Mouse (Mus musculus): ENCODE measurements around the gene Efcab8. TPM values are rescaled to one million over a fixed set of nuclear protein-coding genes. Genes with fewer than 3 reads are reported as not detected.

Gene Efcab8
- polyA plus RNA-seq (2012), result 0.04 TPM in 1 of 2 replicates, not detected in the other

- TF ChIP-seq TAL1 (IDR thresholded peaks at IDR 0.05; ENCODE audit: low read length) (no peak), GATA1 (IDR thresholded peaks at IDR 0.05; ENCODE audit: low read length) (no peak)
- Histone ChIP-seq H3K9me3 (ENCODE audit: control insufficient read depth, low read length) (no peaks in the 10 kb centered on the region), H3K36me3 (ENCODE audit: control insufficient read depth) (peaks cover 2% of the 10 kb centered on the region; the same call in 1 of the 2 replicates), H3K27me3 (ENCODE audit: control insufficient read depth) (no peaks in the 10 kb centered on the region), H3K4me1 (ENCODE audit: control insufficient read depth) (peaks cover 36% of the 10 kb centered on the region), H3K4me3 (replicated peaks) (peak within 1 kb of the TSS; percentile 61)
These were observed at the start of gene Efcab8 for GRCm38 (mm10) chr2:153779394-153779981. Efcab8 (plus strand) TSS chr2:153779931.

- H3K4me3 ChIP-seq (replicated peaks), result no peak overlapping the region
- no peaks in the 10 kb centered on the region; the same call in 1 of the 2 replicates for H3K27me3 ChIP-seq (ENCODE audit: control insufficient read depth)
- no peak for TF ChIP-seq TAL1 (IDR thresholded peaks at IDR 0.05; ENCODE audit: low read length)
- no peak for TF ChIP-seq GATA1 (IDR thresholded peaks at IDR 0.05; ENCODE audit: low read length)
- no peaks in the 10 kb centered on the region for H3K9me3 ChIP-seq (ENCODE audit: control insufficient read depth, low read length)
- peaks cover 3% of the 10 kb centered on the region for H3K36me3 ChIP-seq (ENCODE audit: control insufficient read depth)
- peaks cover 1% of the 10 kb centered on the region; the same call in 1 of the 2 replicates for H3K4me1 ChIP-seq (ENCODE audit: control insufficient read depth)
These were observed 45.7 kb upstream of the Efcab8 start for GRCm38 (mm10) chr2:153734033-153734432.

GRCm38 (mm10) chr2:153740500-153741436, 39.0 kb upstream of the Efcab8 start, which contains the start of gene Mapre1:
Mapre1 (plus strand) TSS chr2:153741274.
- TF ChIP-seq TAL1 (IDR thresholded peaks at IDR 0.05; ENCODE audit: low read length) (no peak), GATA1 (IDR thresholded peaks at IDR 0.05; ENCODE audit: low read length) (no peak)
- Histone ChIP-seq H3K36me3 (ENCODE audit: control insufficient read depth) (peaks cover 28% of the 10 kb centered on the region), H3K27me3 (ENCODE audit: control insufficient read depth) (no peaks in the 10 kb centered on the region), H3K9me3 (ENCODE audit: control insufficient read depth, low read length) (no peaks in the 10 kb centered on the region), H3K4me3 (replicated peaks) (peak within 1 kb of the TSS; percentile 73), H3K4me1 (ENCODE audit: control insufficient read depth) (peaks cover 60% of the 10 kb centered on the region)

- Histone ChIP-seq H3K36me3 (ENCODE audit: control insufficient read depth) (peaks cover 36% of the 10 kb centered on the region), H3K4me1 (ENCODE audit: control insufficient read depth) (peaks cover 62% of the 10 kb centered on the region), H3K9me3 (ENCODE audit: control insufficient read depth, low read length) (no peaks in the 10 kb centered on the region), H3K27me3 (ENCODE audit: control insufficient read depth) (no peaks in the 10 kb centered on the region), H3K4me3 (replicated peaks) (peak overlapping the region; percentile 73)
- TF ChIP-seq GATA1 (IDR thresholded peaks at IDR 0.05; ENCODE audit: low read length) (no peak), TAL1 (IDR thresholded peaks at IDR 0.05; ENCODE audit: low read length) (no peak)
These were observed 38.2 kb upstream of the Efcab8 start for GRCm38 (mm10) chr2:153741437-153742065.

- H3K36me3 ChIP-seq (ENCODE audit: control insufficient read depth), result peaks cover 86% of the 10 kb centered on the region
- peaks cover 34% of the 10 kb centered on the region for H3K4me1 ChIP-seq (ENCODE audit: control insufficient read depth)
- TF ChIP-seq GATA1 (IDR thresholded peaks at IDR 0.05; ENCODE audit: low read length), result no peak
- no peak for TF ChIP-seq TAL1 (IDR thresholded peaks at IDR 0.05; ENCODE audit: low read length)
- H3K27me3 ChIP-seq (ENCODE audit: control insufficient read depth), result no peaks in the 10 kb centered on the region
- H3K9me3 ChIP-seq (ENCODE audit: control insufficient read depth, low read length), result no peaks in the 10 kb centered on the region
- H3K4me3 ChIP-seq (replicated peaks), result no peak overlapping the region
These were observed 31.7 kb upstream of the Efcab8 start for GRCm38 (mm10) chr2:153747994-153748393.

GRCm38 (mm10) chr2:153750363-153750762, 29.4 kb upstream of the Efcab8 start:
- H3K36me3 ChIP-seq (ENCODE audit: control insufficient read depth), result peaks cover 81% of the 10 kb centered on the region
- H3K4me3 ChIP-seq (replicated peaks), result no peak overlapping the region
- H3K27me3 ChIP-seq (ENCODE audit: control insufficient read depth), result no peaks in the 10 kb centered on the region
- peaks cover 14% of the 10 kb centered on the region for H3K4me1 ChIP-seq (ENCODE audit: control insufficient read depth)
- H3K9me3 ChIP-seq (ENCODE audit: control insufficient read depth, low read length), result no peaks in the 10 kb centered on the region
- no peak for TF ChIP-seq TAL1 (IDR thresholded peaks at IDR 0.05; ENCODE audit: low read length)
- no peak for TF ChIP-seq GATA1 (IDR thresholded peaks at IDR 0.05; ENCODE audit: low read length)

- H3K4me1 ChIP-seq (ENCODE audit: control insufficient read depth), result no peaks in the 10 kb centered on the region
- TF ChIP-seq TAL1 (IDR thresholded peaks at IDR 0.05; ENCODE audit: low read length) (no peak), GATA1 (IDR thresholded peaks at IDR 0.05; ENCODE audit: low read length) (no peak)
- H3K36me3 ChIP-seq (ENCODE audit: control insufficient read depth), result peaks cover 100% of the 10 kb centered on the region
- no peak overlapping the region for H3K4me3 ChIP-seq (replicated peaks)
- H3K9me3 ChIP-seq (ENCODE audit: control insufficient read depth, low read length), result no peaks in the 10 kb centered on the region
- H3K27me3 ChIP-seq (ENCODE audit: control insufficient read depth), result no peaks in the 10 kb centered on the region
These were observed 17.6 kb upstream of the Efcab8 start for GRCm38 (mm10) chr2:153762121-153762520.

GRCm38 (mm10) chr2:153767484-153767883, 12.2 kb upstream of the Efcab8 start:
- Histone ChIP-seq H3K4me3 (replicated peaks) (no peak overlapping the region), H3K4me1 (ENCODE audit: control insufficient read depth) (no peaks in the 10 kb centered on the region), H3K36me3 (ENCODE audit: control insufficient read depth) (peaks cover 91% of the 10 kb centered on the region), H3K9me3 (ENCODE audit: control insufficient read depth, low read length) (no peaks in the 10 kb centered on the region), H3K27me3 (ENCODE audit: control insufficient read depth) (no peaks in the 10 kb centered on the region)
- TF ChIP-seq GATA1 (IDR thresholded peaks at IDR 0.05; ENCODE audit: low read length) (no peak), TAL1 (IDR thresholded peaks at IDR 0.05; ENCODE audit: low read length) (no peak)

Data from erythroblast, embryonic 14.5 days (primary cell).